Mouse (Mus musculus): ENCODE measurements around the gene Ttc30a2. TPM values are rescaled to one million over a fixed set of nuclear protein-coding genes. Genes with fewer than 3 reads are reported as not detected.
A peak's percentile ranks its signal among the peaks of the same experiment; 100 is the strongest.
"Not testable (repeated sequence)": the region's sequence is repeated elsewhere in the genome, so short reads cannot be mapped to it uniquely, and the experiment has no call there.

The Ttc30a2 gene
- polyA plus RNA-seq (2012; rRNA removed): 76.5 and 77.4 TPM in 2 replicates

GRCm38 (mm10) chr2:75977752-75978368 lies at the start of gene Ttc30a2:
TSS of gene Ttc30a2 (minus strand) at chr2:75978170.
- H3K4me3 ChIP-seq (ENCODE audit: control insufficient read depth, low read depth, low read length): peak within 1 kb of the TSS; percentile 86
- not testable (repeated sequence) for H3K27me3 ChIP-seq (ENCODE audit: control insufficient read depth, insufficient read depth, low read length); H3K4me1 ChIP-seq (ENCODE audit: control insufficient read depth, insufficient read depth, low read length); H3K36me3 ChIP-seq (ENCODE audit: control insufficient read depth, insufficient read depth, low read length)
- peak; percentile 58; the same call in 1 of the 2 replicates for TF ChIP-seq POLR2A (IDR thresholded peaks at IDR 0.05; ENCODE audit: control insufficient read depth, low read depth, low read length)
- H3K27ac ChIP-seq (ENCODE audit: control insufficient read depth, insufficient read depth, low read depth, low read length): peak within 1 kb of the TSS; percentile 87

GRCm38 (mm10) chr2:76016890-76017289 lies 38.9 kb upstream of the Ttc30a2 start:
- Histone ChIP-seq H3K27ac (ENCODE audit: control insufficient read depth, insufficient read depth, low read depth, low read length) (no peak overlapping the region), H3K4me3 (ENCODE audit: control insufficient read depth, low read depth, low read length) (no peak overlapping the region), H3K4me1 (ENCODE audit: control insufficient read depth, insufficient read depth, low read length) (no peaks in the 10 kb centered on the region; the same call in 1 of the 2 replicates), H3K36me3 (ENCODE audit: control insufficient read depth, insufficient read depth, low read length) (no peaks in the 10 kb centered on the region), H3K27me3 (ENCODE audit: control insufficient read depth, insufficient read depth, low read length) (no peaks in the 10 kb centered on the region)
- TF ChIP-seq POLR2A (IDR thresholded peaks at IDR 0.05; ENCODE audit: control insufficient read depth, low read depth, low read length): no peak
- TF ChIP-seq CTCF (IDR thresholded peaks at IDR 0.05; ENCODE audit: control insufficient read depth, insufficient read depth, insufficient replicate concordance, low read depth, low read length): no peak

- H3K36me3 ChIP-seq (ENCODE audit: control insufficient read depth, insufficient read depth, low read length): no peaks in the 10 kb centered on the region
- no peaks in the 10 kb centered on the region for H3K27me3 ChIP-seq (ENCODE audit: control insufficient read depth, insufficient read depth, low read length)
- H3K4me1 ChIP-seq (ENCODE audit: control insufficient read depth, insufficient read depth, low read length): peaks cover 4% of the 10 kb centered on the region; the same call in 1 of the 2 replicates
- no peak overlapping the region for H3K4me3 ChIP-seq (ENCODE audit: control insufficient read depth, low read depth, low read length)
- TF ChIP-seq POLR2A (IDR thresholded peaks at IDR 0.05; ENCODE audit: control insufficient read depth, low read depth, low read length) (no peak), CTCF (IDR thresholded peaks at IDR 0.05; ENCODE audit: control insufficient read depth, insufficient read depth, insufficient replicate concordance, low read depth, low read length) (no peak)
- no peak overlapping the region for H3K27ac ChIP-seq (ENCODE audit: control insufficient read depth, insufficient read depth, low read depth, low read length)
These were observed 38.2 kb upstream of the Ttc30a2 start for GRCm38 (mm10) chr2:76016136-76016535.

GRCm38 (mm10) chr2:76015460-76015859 lies 37.5 kb upstream of the Ttc30a2 start:
- Histone ChIP-seq H3K36me3 (ENCODE audit: control insufficient read depth, insufficient read depth, low read length) (no peaks in the 10 kb centered on the region), H3K27me3 (ENCODE audit: control insufficient read depth, insufficient read depth, low read length) (no peaks in the 10 kb centered on the region), H3K4me3 (ENCODE audit: control insufficient read depth, low read depth, low read length) (no peak overlapping the region), H3K4me1 (ENCODE audit: control insufficient read depth, insufficient read depth, low read length) (peaks cover 4% of the 10 kb centered on the region; the same call in 1 of the 2 replicates), H3K27ac (ENCODE audit: control insufficient read depth, insufficient read depth, low read depth, low read length) (no peak overlapping the region)
- TF ChIP-seq POLR2A (IDR thresholded peaks at IDR 0.05; ENCODE audit: control insufficient read depth, low read depth, low read length) (no peak), CTCF (IDR thresholded peaks at IDR 0.05; ENCODE audit: control insufficient read depth, insufficient read depth, insufficient replicate concordance, low read depth, low read length) (no peak)

GRCm38 (mm10) chr2:76014659-76015058 lies 36.7 kb upstream of the Ttc30a2 start:
- peaks cover 4% of the 10 kb centered on the region; the same call in 1 of the 2 replicates for H3K4me1 ChIP-seq (ENCODE audit: control insufficient read depth, insufficient read depth, low read length)
- no peaks in the 10 kb centered on the region for H3K27me3 ChIP-seq (ENCODE audit: control insufficient read depth, insufficient read depth, low read length)
- no peaks in the 10 kb centered on the region for H3K36me3 ChIP-seq (ENCODE audit: control insufficient read depth, insufficient read depth, low read length)
- no peak overlapping the region for H3K27ac ChIP-seq (ENCODE audit: control insufficient read depth, insufficient read depth, low read depth, low read length)
- TF ChIP-seq CTCF (IDR thresholded peaks at IDR 0.05; ENCODE audit: control insufficient read depth, insufficient read depth, insufficient replicate concordance, low read depth, low read length) (no peak), POLR2A (IDR thresholded peaks at IDR 0.05; ENCODE audit: control insufficient read depth, low read depth, low read length) (no peak)
- H3K4me3 ChIP-seq (ENCODE audit: control insufficient read depth, low read depth, low read length): no peak overlapping the region

GRCm38 (mm10) chr2:76006194-76006593 lies 28.2 kb upstream of the Ttc30a2 start:
- Histone ChIP-seq H3K4me1 (ENCODE audit: control insufficient read depth, insufficient read depth, low read length) (no peaks in the 10 kb centered on the region), H3K27ac (ENCODE audit: control insufficient read depth, insufficient read depth, low read depth, low read length) (no peak overlapping the region), H3K4me3 (ENCODE audit: control insufficient read depth, low read depth, low read length) (no peak overlapping the region), H3K36me3 (ENCODE audit: control insufficient read depth, insufficient read depth, low read length) (no peaks in the 10 kb centered on the region), H3K27me3 (ENCODE audit: control insufficient read depth, insufficient read depth, low read length) (no peaks in the 10 kb centered on the region)
- TF ChIP-seq POLR2A (IDR thresholded peaks at IDR 0.05; ENCODE audit: control insufficient read depth, low read depth, low read length) (no peak), CTCF (IDR thresholded peaks at IDR 0.05; ENCODE audit: control insufficient read depth, insufficient read depth, insufficient replicate concordance, low read depth, low read length) (no peak)

GRCm38 (mm10) chr2:76002899-76003298 lies 24.9 kb upstream of the Ttc30a2 start:
- H3K27ac ChIP-seq (ENCODE audit: control insufficient read depth, insufficient read depth, low read depth, low read length): no peak overlapping the region
- no peaks in the 10 kb centered on the region for H3K27me3 ChIP-seq (ENCODE audit: control insufficient read depth, insufficient read depth, low read length)
- H3K4me1 ChIP-seq (ENCODE audit: control insufficient read depth, insufficient read depth, low read length): no peaks in the 10 kb centered on the region
- TF ChIP-seq CTCF (IDR thresholded peaks at IDR 0.05; ENCODE audit: control insufficient read depth, insufficient read depth, insufficient replicate concordance, low read depth, low read length) (no peak), POLR2A (IDR thresholded peaks at IDR 0.05; ENCODE audit: control insufficient read depth, low read depth, low read length) (no peak)
- no peak overlapping the region for H3K4me3 ChIP-seq (ENCODE audit: control insufficient read depth, low read depth, low read length)
- H3K36me3 ChIP-seq (ENCODE audit: control insufficient read depth, insufficient read depth, low read length): no peaks in the 10 kb centered on the region
